Mouse (Mus musculus) lung, embryonic 14.5 days (tissue): Measurements from ENCODE around the gene Supt5. TPM values are rescaled to one million over a fixed set of nuclear protein-coding genes. Genes with fewer than 3 reads are reported as not detected.
A peak's percentile ranks its signal among the peaks of the same experiment; 100 is the strongest.

Experiments
- ATAC-seq: fragments of 200-750 bp; cut with Nextera tagmentation; 2 replicates; pipeline ENCODE4 v1.8.0; 2017; ENCODE audit warnings: mild to moderate bottlenecking, moderate TSS enrichment, moderate library complexity; ENCODE audit not compliant: insufficient read depth
- DNase-seq: peaks from one replicate; pipeline ENCODE4 v3.0.0-alpha.2; 2015
- H3K27ac ChIP-seq: fragments of 300-500 bp; sonication (generic); 2 replicates; pipeline ENCODE4 v1.5.1; 2014; ENCODE audit warnings: low read depth, mild to moderate bottlenecking, moderate library complexity
- H3K27me3 ChIP-seq: fragments of 300-500 bp; sonication (generic); 2 replicates; pipeline ENCODE4 v1.6.1; 2014; ENCODE audit warnings: low read length, control low read depth; ENCODE audit not compliant: insufficient read depth
- H3K36me3 ChIP-seq: fragments of 300-500 bp; sonication (generic); 2 replicates; pipeline ENCODE4 v1.6.1; 2014; ENCODE audit warnings: control low read depth; ENCODE audit not compliant: insufficient read depth
- H3K4me1 ChIP-seq: fragments of 300-500 bp; sonication (generic); 2 replicates; pipeline ENCODE4 v1.6.1; 2014; ENCODE audit warnings: antibody characterized with exemption, control low read depth; ENCODE audit not compliant: insufficient read depth
- H3K4me2 ChIP-seq: fragments of 300-500 bp; sonication (generic); 2 replicates; pipeline ENCODE4 v1.6.1; 2014; ENCODE audit warnings: mild to moderate bottlenecking
- H3K4me3 ChIP-seq: fragments of 300-500 bp; sonication (generic); 2 replicates; pipeline ENCODE4 v1.5.1; 2014; ENCODE audit warnings: low read depth, low read length
- H3K9ac ChIP-seq: fragments of 300-500 bp; sonication (generic); 2 replicates; pipeline ENCODE4 v1.6.1; 2014
- H3K9me3 ChIP-seq: fragments of 300-500 bp; sonication (generic); 2 replicates; pipeline ENCODE4 v1.6.1; 2016; ENCODE audit warnings: low read depth, low read length, control low read depth
- CTCF ChIP-seq: IDR thresholded peaks from 2 replicates; pipeline ENCODE4 v1.5.1; 2016; ENCODE audit warnings: antibody characterized with exemption, low read depth
- WGBS: fragments of 180-500 bp; shearing (Covaris S2); extraction: QIAGEN DNeasy Blood & Tissue Kit; methylation state at CpG from one replicate; pipeline ENCODE4 v1.1.7; 2014; 5-methylcytosine and 5-hydroxymethylcytosine counted together
- polyA plus RNA-seq: library from polyadenylated mRNA; unstranded; fragments of >200 nt; fragmentation: Nextera tagmentation; extraction: Ambion mirVana; gene quantifications from 2 replicates; pipeline ENCODE4 v1.2.1, GENCODE M21; 2014

Gene Supt5
- polyA plus RNA-seq, 1 experiment from 2014 or later: 77.5 TPM

DNA sequence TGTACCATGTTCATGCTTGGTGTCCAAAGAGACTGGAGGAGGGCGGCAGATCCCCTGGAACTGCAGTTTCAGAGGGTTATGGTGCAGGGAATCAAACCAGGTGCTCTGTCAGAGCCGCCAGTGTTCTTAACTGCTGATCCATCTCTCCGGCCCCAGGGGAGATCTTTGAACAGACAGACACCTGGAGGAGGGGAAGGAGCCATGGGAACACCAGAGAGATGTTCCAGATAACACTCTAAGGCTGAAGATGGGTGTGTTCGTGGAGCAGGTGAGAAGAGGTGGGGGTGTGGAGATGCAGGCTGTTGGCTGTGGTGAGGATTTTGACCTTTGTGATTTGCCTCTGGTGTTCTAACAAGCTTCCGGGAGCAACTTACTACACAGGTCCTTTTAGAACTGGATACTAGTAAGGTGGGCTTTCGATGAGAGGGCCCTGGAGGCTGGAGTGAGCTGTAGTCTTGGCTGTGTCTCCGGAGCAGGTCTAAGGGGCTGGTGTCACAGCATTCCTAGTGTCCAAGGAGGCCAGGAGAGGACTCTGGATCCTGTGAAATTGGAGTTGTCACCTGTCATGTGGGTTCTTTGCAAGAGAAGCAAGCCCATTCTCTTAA is 35.4 kb upstream of the Supt5 start:
- 79% methylated on average over 7 of the region's 7 CpGs for WGBS
- Histone ChIP-seq H3K4me2 (no peak overlapping the region), H3K36me3 (peaks cover 26% of the 10 kb centered on the region), H3K4me3 (no peak overlapping the region), H3K9ac (no peak overlapping the region), H3K27me3 (no peaks in the 10 kb centered on the region), H3K4me1 (peaks cover 25% of the 10 kb centered on the region), H3K27ac (peak overlapping the region; percentile 55; the same call in 1 of the 2 replicates), H3K9me3 (no peaks in the 10 kb centered on the region)
- TF ChIP-seq CTCF: no peak
- ATAC-seq: no peak
- DNase-seq: no peak

- DNase-seq: peak; percentile 98
- H3K27me3 ChIP-seq: no peaks in the 10 kb centered on the region
- H3K36me3 ChIP-seq: peaks cover 34% of the 10 kb centered on the region
- peaks cover 25% of the 10 kb centered on the region for H3K4me1 ChIP-seq
- WGBS: under 1% methylated on average over 9 of the region's 9 CpGs
- peak overlapping the region; percentile 87 for H3K4me3 ChIP-seq
- H3K4me2 ChIP-seq: peak overlapping the region; percentile 66
- peak; percentile 6 for ATAC-seq
- peak; percentile 80 for TF ChIP-seq CTCF
- H3K27ac ChIP-seq: peak overlapping the region; percentile 90
- H3K9me3 ChIP-seq: no peaks in the 10 kb centered on the region
- H3K9ac ChIP-seq: peak overlapping the region; percentile 48
Measured at GRCm38 (mm10) chr7:28373131-28373581, 34.6 kb upstream of the Supt5 start.

DNA sequence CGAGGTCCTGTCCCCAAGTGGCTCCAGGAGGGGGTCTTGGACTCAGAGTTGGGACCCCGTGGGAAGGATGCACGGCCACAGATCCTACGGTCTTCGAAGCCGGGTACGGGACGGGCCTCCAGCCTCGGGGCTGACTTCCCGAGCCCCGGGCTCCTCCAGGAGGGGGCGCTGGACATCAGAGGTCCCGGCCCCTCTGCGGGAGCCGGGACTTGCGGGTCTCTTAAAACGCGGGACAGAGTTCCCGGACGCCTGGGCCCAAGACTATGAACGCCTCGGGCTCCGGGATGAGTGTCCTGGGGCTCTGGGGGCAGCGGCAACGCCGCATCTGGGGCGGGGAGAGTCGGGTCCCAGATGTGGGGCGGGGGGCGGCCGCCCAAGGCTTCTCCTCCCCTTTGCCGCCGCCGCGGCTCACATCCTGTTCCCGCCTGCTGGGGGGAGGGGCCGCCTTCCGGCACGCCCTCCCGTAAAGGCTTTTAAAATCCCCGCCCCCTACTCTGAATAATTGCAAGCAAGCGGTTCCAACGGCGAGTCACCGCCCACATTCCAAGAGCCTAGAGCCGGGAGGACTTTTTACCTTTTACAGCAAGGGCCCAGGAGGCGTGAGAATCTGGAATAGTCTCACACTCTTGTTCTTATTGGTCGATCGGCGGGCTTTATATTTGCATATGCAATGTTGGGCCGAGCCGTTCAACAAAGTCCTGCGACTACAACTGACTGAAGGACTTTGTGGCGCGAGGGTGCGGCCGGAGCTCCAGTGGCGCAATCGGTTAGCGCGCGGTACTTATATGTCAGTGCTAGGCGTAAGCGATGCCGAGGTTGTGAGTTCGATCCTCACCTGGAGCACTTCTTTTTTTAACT is 33.9 kb upstream of the Supt5 start, which contains the start of gene Plekhg2:
TSS of gene Plekhg2 (minus strand) at position 349 of the 858 bp plus-strand sequence.
- H3K4me1 ChIP-seq: peaks cover 18% of the 10 kb centered on the region
- peak within 1 kb of the TSS; percentile 96 for H3K9ac ChIP-seq
- peak within 1 kb of the TSS; percentile 97 for H3K27ac ChIP-seq
- no peaks in the 10 kb centered on the region for H3K9me3 ChIP-seq
- DNase-seq (peak; percentile 100), ATAC-seq (peak; percentile 88)
- no peaks in the 10 kb centered on the region for H3K27me3 ChIP-seq
- H3K4me2 ChIP-seq: peak within 1 kb of the TSS; percentile 88
- peak; percentile 69 for TF ChIP-seq CTCF
- peaks cover 36% of the 10 kb centered on the region for H3K36me3 ChIP-seq
- H3K4me3 ChIP-seq: peak within 1 kb of the TSS; percentile 87
- under 1% methylated on average over 62 of the region's 66 CpGs for WGBS

DNA sequence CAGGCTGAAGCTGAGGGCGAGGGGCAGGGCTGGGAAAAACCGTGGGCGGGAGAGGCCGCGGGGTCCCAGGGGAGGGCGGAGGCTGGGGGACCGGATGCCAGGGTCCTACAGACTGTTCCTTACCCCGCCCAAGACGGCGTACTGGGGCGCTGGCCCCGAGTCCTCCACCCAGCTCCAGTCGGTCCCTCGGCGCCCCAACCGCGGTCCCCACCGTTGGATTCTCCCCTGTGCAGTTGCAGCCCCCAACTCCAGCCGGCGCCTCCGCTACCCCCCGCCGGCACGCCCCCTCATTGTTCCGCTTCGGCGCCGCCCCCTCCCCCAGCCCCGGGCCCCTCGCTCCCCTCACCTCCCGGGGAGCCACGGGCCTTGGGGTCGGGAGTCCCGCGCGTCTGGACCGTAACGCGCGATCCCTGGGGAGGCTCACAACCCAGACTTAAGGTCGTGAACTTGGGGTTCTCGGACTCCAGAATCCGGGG is 33.0 kb upstream of the Supt5 start:
- H3K9ac ChIP-seq: peak overlapping the region; percentile 96
- peak overlapping the region; percentile 88 for H3K4me2 ChIP-seq
- H3K27ac ChIP-seq: peak overlapping the region; percentile 97
- H3K27me3 ChIP-seq: no peaks in the 10 kb centered on the region
- WGBS: under 1% methylated on average over 40 of the region's 43 CpGs
- TF ChIP-seq CTCF: no peak
- DNase-seq (peak; percentile 83), ATAC-seq (peak; percentile 11; the same call in 1 of the 2 replicates)
- no peaks in the 10 kb centered on the region for H3K9me3 ChIP-seq
- peaks cover 13% of the 10 kb centered on the region; the same call in 1 of the 2 replicates for H3K4me1 ChIP-seq
- peaks cover 39% of the 10 kb centered on the region for H3K36me3 ChIP-seq
- peak overlapping the region; percentile 87 for H3K4me3 ChIP-seq

DNA sequence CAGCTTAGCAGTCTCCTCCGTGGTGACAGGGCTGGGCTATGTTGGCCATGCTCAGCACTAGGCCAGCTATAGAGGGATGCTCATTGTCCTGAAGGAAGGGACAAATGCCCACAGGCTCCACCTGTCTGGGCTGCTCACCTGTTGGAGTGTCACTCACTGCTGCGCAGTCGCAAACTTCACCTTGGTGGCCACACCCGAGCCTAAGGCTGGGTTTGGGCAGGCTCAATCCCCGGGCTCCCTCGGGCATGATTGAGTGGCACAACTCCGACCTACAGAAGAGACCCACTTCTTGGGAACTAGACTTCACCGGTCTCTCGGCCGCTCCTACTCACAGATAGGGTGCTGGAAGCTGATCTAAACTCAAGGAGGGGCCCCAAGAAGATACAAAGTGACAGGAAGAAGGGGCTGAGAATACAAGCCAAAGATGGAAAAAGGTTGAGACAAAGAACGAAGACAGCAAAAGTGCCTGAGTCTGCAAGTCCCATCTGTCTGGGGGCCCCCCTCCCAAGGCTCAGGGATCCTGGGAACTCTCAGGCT is 32.5 kb upstream of the Supt5 start:
- WGBS: 4% methylated on average over 11 of the region's 11 CpGs
- DNase-seq (peak; percentile 40), ATAC-seq (no peak)
- Histone ChIP-seq H3K27me3 (no peaks in the 10 kb centered on the region), H3K4me3 (peak overlapping the region; percentile 87), H3K4me1 (peaks cover 12% of the 10 kb centered on the region; the same call in 1 of the 2 replicates), H3K36me3 (peaks cover 43% of the 10 kb centered on the region), H3K4me2 (peak overlapping the region; percentile 88), H3K9me3 (no peaks in the 10 kb centered on the region), H3K27ac (peak overlapping the region; percentile 97), H3K9ac (peak overlapping the region; percentile 96)
- no peak for TF ChIP-seq CTCF

GRCm38 (mm10) chr7:28370051-28370450 is 31.5 kb upstream of the Supt5 start:
- Histone ChIP-seq H3K9me3 (no peaks in the 10 kb centered on the region), H3K4me2 (peak overlapping the region; percentile 88), H3K27me3 (no peaks in the 10 kb centered on the region), H3K9ac (peak overlapping the region; percentile 96), H3K4me1 (0 out of 2 replicates have a peak, but pooled peaks cover 10% of the 10 kb centered on the region), H3K36me3 (peaks cover 50% of the 10 kb centered on the region), H3K27ac (no peak overlapping the region), H3K4me3 (peak overlapping the region; percentile 87)
- TF ChIP-seq CTCF: no peak
- WGBS: 89% methylated on average over 14 of the region's 14 CpGs
- no peak for DNase-seq
- ATAC-seq: no peak
